Mouse (Mus musculus): Measurements from ENCODE around the gene Kif17.

Gene Kif17

GRCm38 (mm10) chr4:138261843-138262681 lies 11.8 kb downstream of the Kif17 start:
- DNase-seq = peak; percentile 93

DNA sequence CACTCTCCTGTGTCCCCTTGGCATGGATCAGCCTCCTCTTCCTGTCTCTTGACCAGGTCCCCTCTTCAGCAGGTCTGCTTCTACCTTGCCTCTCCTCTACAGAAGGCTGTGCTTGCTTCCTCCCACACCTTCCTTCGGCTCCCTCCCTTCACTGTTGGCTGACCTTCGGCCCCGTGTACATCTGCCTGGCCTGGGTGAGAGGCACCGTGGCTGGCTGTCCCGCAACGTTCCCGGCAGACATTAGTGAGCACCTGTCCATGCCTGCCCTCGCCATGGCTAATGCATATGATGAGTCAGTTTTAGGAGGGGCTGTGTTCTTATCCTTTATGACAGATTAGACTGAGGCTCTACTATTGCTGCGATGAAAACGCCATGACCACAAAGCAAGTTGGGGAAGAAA lies 17.6 kb downstream of the Kif17 start:
- no peak for DNase-seq

DNA sequence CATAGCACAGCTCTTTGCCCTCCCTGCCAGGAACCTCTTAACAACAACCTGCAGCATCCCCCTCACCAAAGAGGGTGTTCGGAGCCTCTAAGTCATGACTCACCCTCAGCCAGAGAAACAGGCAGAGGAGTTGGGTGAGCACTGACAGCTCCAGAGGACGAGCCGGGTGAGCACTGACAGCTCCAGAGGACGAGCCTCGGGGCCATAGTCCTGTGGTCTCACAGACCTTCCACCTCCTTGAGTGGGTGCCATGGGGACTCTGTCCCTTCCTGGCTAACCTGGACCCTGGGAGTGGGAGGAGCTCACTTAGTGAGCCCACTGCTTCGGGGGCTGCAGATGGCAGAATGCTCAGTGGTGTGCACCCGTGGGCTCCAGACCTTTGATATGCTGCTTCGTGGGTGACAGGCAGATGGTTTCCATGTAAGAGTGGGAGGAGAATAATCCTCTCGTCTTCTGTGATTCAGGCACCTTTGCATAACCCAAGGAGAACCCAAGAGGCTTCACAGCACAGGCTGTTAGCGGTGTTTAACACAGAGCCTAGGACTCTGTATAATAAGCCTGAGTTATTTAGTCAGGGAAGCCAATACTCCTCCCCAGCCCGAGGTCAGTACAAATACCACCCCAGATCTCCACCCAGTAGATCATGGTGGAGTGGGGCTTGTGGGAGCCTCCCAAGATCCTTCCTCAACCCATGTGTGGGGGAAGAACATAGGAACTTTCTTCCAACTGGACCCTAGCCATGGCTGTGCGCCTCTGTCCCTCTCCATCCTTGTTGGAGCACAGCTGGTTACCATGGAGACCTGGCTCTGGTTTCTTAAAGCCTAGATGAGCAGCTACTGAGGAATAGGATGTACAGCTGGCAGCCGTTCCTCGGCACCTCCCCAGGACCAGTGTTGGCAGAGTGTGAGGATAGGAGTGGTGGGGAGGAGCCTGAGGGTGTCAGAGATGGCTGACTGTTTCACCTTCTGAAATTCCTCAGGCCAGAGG lies 22.1 kb downstream of the Kif17 start:
- DNase-seq = peak; percentile 56

DNA sequence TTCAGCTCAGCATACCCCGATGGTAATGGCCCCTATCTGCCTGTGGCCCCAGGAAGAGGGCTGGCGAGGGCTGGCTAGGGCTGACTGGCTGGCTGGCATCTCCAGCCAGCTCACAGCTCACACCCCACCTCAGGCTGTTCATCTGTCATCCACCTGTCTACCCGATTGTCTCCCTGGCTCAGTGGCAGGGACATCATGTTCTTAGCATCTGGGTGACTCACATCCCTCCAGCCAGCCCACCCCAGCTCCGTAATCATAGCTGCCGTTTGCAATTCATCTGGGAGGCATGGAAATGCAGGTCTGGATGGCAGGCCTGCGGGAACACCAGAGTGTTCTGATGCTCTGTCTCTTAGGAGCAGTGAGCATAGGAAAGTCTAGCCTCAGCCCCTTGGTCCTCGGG lies 28.1 kb downstream of the Kif17 start:
- peak; percentile 31 for DNase-seq

DNA sequence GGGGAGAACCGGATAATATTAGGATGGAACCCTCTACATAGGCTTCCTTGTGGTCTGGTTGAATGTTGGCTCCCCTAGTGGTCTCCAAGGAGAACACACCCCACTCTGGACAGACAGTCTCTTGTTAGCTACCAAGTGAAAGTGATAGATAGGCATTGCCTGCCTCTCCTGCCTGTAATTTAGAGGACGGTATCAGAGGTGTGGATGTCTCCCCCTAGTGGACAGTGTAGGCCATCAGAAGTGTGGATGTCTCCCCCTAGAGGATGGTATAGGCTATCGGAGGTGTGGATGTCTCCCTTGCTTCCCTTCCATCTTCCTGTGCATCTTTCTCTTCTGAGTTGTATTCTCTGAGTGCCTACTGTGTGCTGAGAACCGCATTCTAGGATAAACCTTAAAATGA lies 32.6 kb downstream of the Kif17 start:
- peak; percentile 36 for DNase-seq

GRCm38 (mm10) chr4:138286411-138286810 lies 36.2 kb downstream of the Kif17 start:
- DNase-seq = no peak

DNA sequence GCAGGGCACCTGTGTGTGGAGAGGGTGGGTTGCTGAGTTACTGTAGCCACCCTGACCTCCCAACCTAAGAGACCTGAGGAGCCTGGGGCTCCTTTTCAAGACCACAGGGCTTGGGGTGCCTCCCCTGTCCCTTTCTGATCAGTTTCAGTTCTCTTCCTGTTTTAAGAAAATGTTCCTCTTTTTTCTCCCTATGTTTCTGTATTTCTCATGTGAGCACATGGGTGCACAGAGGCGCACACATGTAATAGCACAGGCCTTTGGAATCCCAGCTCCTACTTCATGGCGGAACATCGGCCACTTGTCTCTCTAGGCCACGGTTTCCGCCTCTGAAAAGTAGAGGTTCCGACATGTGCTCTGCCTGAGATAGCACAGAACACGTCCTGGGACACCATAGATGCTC lies 38.5 kb downstream of the Kif17 start:
- no peak for DNase-seq

DNA sequence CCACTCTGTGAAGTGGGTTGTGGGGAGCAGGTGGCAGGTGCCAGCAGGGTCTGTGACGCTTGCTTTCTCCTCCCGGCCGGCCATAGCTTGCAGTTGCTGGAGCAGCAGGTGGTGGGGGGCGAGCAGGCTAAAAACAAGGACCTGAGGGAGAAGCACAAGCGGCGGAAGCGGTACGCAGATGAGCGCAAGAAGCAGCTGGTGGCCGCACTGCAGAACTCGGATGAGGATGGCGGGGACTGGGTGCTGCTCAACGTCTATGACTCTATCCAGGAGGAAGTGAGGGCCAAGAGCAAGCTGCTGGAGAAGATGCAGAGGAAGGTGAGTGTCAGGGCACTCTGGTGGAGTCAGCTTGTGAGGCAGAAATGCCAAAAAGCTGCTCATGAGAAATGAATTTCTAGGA lies 41.8 kb downstream of the Kif17 start:
- DNase-seq = no peak

DNA sequence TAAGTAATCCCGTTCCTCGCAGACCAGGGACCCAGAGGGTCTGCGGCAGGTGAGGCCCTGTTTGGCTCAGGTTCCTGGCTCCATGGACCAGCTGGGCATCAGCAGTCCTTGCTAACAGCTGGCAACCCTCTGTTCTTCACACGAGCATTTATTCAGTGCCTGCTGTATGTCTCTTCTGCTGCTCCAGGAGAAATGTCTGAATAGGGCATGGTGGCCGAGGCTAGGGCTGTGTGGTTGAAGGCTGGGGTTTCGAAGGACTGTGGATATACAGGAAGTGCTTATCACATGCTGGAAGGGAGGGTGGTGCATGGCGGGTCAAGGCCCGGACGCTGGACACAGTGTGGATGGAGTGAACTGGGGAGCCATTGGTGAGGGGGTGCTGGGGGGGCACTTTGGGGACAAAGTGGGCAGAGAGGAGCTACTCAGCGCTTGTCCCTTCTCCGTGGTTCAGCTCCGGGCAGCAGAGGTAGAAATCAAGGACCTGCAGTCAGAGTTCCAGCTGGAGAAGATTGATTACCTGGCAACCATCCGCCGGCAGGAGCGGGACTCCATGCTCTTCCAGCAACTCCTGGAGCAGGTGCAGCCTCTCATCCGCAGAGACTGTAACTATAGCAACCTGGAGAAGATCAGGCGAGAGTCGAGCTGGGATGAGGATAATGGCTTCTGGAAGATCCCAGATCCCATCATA lies 43.2 kb downstream of the Kif17 start:
- no peak for DNase-seq

DNA sequence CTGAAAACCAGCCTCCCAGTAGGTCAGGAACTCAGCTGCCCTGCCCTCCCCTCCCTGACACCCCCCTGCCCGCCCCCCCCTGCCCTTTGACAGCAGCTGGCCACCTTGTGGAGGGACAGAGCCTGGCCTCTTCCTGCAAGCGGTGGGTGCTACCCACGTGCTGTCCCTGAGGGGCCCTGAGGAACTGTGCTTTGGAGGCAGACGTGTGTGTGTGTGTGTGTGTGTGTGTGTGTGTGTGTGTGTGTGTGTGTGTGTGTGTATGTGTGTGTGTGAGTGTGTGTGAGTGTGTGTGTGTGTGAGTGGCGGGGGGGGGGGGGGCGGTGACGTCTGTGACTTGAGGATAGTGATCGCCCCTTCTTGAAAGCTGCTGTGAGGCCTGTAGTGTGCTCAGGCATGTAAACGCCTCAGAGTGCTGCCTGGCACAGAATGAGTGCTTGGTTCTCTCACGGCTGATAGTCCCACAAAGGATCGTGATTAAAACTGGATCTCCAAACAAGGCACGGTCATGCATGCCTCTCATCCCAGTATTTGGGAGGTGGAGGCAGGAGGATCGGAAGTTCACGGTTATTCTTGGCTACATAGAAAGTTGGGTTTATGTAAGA lies 43.8 kb downstream of the Kif17 start:
- DNase-seq = no peak

- no peak for DNase-seq
Observed at GRCm38 (mm10) chr4:138301271-138301780, 51.1 kb downstream of the Kif17 start.

DNA sequence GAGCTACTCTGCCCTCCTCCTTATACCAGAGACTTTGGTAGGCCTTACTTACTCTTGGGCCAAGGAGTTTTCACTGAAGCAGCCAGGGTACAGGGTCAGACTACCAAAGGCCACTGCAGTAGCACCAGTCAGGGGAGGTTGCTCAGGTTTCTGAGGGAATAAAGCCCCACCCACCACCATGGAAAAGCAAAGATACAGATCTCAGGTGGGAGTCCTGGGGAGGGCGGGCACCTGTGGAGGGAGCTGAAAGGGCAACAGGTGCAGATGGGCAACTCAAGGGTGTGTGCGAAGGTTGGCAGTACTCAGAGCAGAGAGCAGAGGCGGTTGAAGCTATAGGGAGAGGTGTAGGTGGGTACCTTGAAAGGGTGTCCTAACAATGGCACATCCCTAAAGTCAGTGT lies 52.8 kb downstream of the Kif17 start:
- no peak for DNase-seq

- DNase-seq = no peak
Observed at GRCm38 (mm10) chr4:138303742-138304141, 53.5 kb downstream of the Kif17 start.

GRCm38 (mm10) chr4:138304340-138305104 lies 54.3 kb downstream of the Kif17 start, which contains the start of gene Ddost:
Ddost (plus strand) TSS chr4:138304730.
- peak; percentile 98 for DNase-seq

- no peak for DNase-seq
Observed at GRCm38 (mm10) chr4:138307025-138307424, 56.8 kb downstream of the Kif17 start.

GRCm38 (mm10) chr4:138307739-138308138 lies 57.5 kb downstream of the Kif17 start:
- no peak for DNase-seq

- no peak for DNase-seq
Observed at GRCm38 (mm10) chr4:138310311-138310910, 60.2 kb downstream of the Kif17 start.

- no peak for DNase-seq
Observed at GRCm38 (mm10) chr4:138311595-138311994, 61.4 kb downstream of the Kif17 start.

DNA sequence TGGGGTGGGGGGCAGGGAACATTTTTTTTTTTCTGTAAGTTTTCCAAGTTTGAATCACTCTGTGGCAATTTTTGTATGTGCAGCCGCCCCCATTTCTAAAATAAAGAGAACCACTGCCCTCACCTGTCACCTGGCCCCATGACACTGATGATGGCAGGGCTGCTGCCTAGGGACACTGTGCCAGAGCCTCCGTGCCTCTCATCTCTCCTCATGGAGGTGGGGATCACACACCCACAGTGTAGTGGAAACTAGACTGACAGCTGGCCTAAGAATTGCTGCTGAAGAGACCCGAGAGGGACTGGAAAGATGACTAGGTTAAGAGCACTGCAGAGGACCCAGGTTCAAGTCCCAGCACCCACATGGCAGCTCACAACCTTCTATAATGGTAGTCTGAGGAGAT lies 61.9 kb downstream of the Kif17 start:
- DNase-seq = no peak

GRCm38 (mm10) chr4:138313021-138313420 lies 62.8 kb downstream of the Kif17 start:
- DNase-seq = no peak

DNA sequence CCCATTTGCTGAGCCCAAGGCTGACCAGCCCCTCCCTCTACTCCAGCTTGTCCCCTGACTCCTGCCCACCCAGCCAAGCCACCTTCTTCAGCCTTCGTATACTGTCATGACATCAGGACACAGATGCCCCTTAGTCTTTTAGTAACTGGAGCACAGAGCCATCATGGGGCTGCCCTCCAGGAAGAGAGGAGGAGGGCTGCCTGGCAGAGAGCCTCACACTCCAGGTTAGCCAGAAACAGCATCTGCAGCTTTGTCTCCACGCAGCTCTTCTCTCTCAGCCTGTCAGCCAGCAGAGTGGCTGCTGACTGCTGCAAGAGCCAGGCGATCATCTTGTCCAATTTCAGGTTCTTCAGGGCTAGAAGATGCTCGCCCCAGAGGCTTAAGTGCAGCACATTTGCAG lies 63.6 kb downstream of the Kif17 start:
- DNase-seq = no peak

Data from right cerebral cortex, postnatal 25 days (tissue).